Mouse (Mus musculus) hindbrain, embryonic 11.5 days (tissue): Measurements from ENCODE around the gene Dctn3. TPM values are rescaled to one million over a fixed set of nuclear protein-coding genes. Genes with fewer than 3 reads are reported as not detected.
A peak's percentile ranks its signal among the peaks of the same experiment; 100 is the strongest.

Source experiments
- ATAC-seq: fragments of 200-750 bp; cut with Nextera tagmentation; 2 replicates; pipeline ENCODE4 v1.8.0; 2017; ENCODE audit warnings: mild to moderate bottlenecking, moderate TSS enrichment, moderate library complexity; ENCODE audit not compliant: low FRiP score
- DNase-seq: peaks from one replicate; pipeline ENCODE4 v3.0.0-alpha.2; 2015; ENCODE audit warnings: low spot score
- H3K27ac ChIP-seq: fragments of 300-500 bp; sonication (generic); 2 replicates; pipeline ENCODE4 v1.5.1; 2014; ENCODE audit warnings: mild to moderate bottlenecking, low read depth, low read length
- H3K27me3 ChIP-seq: fragments of 300-500 bp; sonication (generic); 2 replicates; pipeline ENCODE4 v1.6.1; 2014; ENCODE audit warnings: mild to moderate bottlenecking, low read length, moderate library complexity, mixed read lengths; ENCODE audit not compliant: control insufficient read depth, insufficient read depth
- H3K36me3 ChIP-seq: fragments of 300-500 bp; sonication (generic); 2 replicates; pipeline ENCODE4 v1.6.1; 2014; ENCODE audit warnings: mild to moderate bottlenecking, low read length, moderate library complexity, mixed read lengths; ENCODE audit not compliant: control insufficient read depth, insufficient read depth
- H3K4me1 ChIP-seq: fragments of 300-500 bp; sonication (generic); replicated peaks from 2 replicates; pipeline ENCODE4 v1.6.1; 2014; ENCODE audit warnings: low read length, mixed read lengths; ENCODE audit not compliant: control insufficient read depth, insufficient read depth
- H3K4me2 ChIP-seq: fragments of 300-500 bp; sonication (generic); replicated peaks from 2 replicates; pipeline ENCODE4 v1.6.1; 2014; ENCODE audit warnings: mild to moderate bottlenecking, low read depth, low read length
- H3K4me3 ChIP-seq: fragments of 300-500 bp; sonication (generic); 2 replicates; pipeline ENCODE4 v1.5.1; 2014; ENCODE audit warnings: low read depth, low read length
- H3K9ac ChIP-seq: fragments of 300-500 bp; sonication (generic); 2 replicates; pipeline ENCODE4 v1.6.1; 2014; ENCODE audit warnings: low read depth, low read length
- H3K9me3 ChIP-seq: fragments of 300-500 bp; sonication (generic); 2 replicates; pipeline ENCODE4 v1.6.1; 2016; ENCODE audit warnings: low read length; ENCODE audit not compliant: control insufficient read depth
- WGBS: fragments of 180-500 bp; shearing (Covaris S2); extraction: QIAGEN DNeasy Blood & Tissue Kit; methylation state at CpG from one replicate; pipeline ENCODE4 v1.1.7; 2014; 5-methylcytosine and 5-hydroxymethylcytosine counted together
- polyA plus RNA-seq: library from polyadenylated mRNA; unstranded; fragments of >200 nt; fragmentation: Nextera tagmentation; extraction: Ambion mirVana; gene quantifications from 2 replicates; pipeline ENCODE4 v1.2.1, GENCODE M21; 2014

The Dctn3 gene
- polyA plus RNA-seq, 1 experiment from 2014 or later = 192 TPM

DNA sequence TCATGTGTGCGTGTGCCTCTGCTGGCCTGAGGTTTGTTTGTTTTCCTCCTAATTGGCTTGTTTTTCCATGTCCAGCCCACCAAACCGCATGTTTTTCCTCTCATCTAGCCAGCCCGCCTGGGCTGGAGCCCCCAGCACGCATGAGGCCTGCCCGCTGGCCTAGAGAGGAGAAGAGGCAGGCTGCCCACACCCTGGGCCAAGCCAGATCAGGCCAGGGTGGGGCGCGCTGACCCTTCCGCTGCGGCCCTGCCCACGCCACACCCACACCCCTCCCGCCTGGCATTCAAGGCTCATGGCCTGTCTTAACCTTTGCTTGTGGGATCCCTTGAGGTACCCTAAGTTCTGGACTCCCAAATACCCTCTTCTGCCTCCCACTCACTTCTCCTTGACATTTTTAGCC is 56.3 kb downstream of the Dctn3 start:
- WGBS = 73% methylated on average over 10 of the region's 11 CpGs

GRCm38 (mm10) chr4:41665009-41665675 is 57.8 kb downstream of the Dctn3 start:
- no peak overlapping the region for H3K4me2 ChIP-seq
- 0 out of 2 replicates have a peak, but pooled peaks cover under 1% of the 10 kb centered on the region for H3K36me3 ChIP-seq
- no peak for ATAC-seq
- 5% methylated on average over 5 of the region's 8 CpGs for WGBS
- peak overlapping the region; percentile 51; the same call in 1 of the 2 replicates for H3K27ac ChIP-seq
- H3K9me3 ChIP-seq = no peaks in the 10 kb centered on the region
- H3K27me3 ChIP-seq = no peaks in the 10 kb centered on the region
- H3K9ac ChIP-seq = peak overlapping the region; percentile 25; the same call in 1 of the 2 replicates
- H3K4me1 ChIP-seq = peaks cover 44% of the 10 kb centered on the region
- peak; percentile 50 for DNase-seq
- H3K4me3 ChIP-seq = no peak overlapping the region

More for the DNA sequence above, 56.3 kb downstream of the Dctn3 start:
- ATAC-seq (no peak), DNase-seq (no peak)
- Histone ChIP-seq H3K27me3 (no peaks in the 10 kb centered on the region), H3K4me2 (no peak overlapping the region), H3K4me3 (no peak overlapping the region), H3K9me3 (no peaks in the 10 kb centered on the region), H3K27ac (no peak overlapping the region), H3K4me1 (peaks cover 37% of the 10 kb centered on the region), H3K36me3 (peaks cover 4% of the 10 kb centered on the region; the same call in 1 of the 2 replicates), H3K9ac (no peak overlapping the region)

Other genes with a start within 250 kb of the Dctn3 start
- 8.3 and 10.9 TPM in 2 replicates for gene AI464131, start 220.1 kb downstream of the Dctn3 start, polyA plus RNA-seq
- 12.7 and 14.3 TPM in 2 replicates for gene 1110017D15Rik, start 205.8 kb downstream of the Dctn3 start, polyA plus RNA-seq
- gene Fam219a, start 153.6 kb downstream of the Dctn3 start, polyA plus RNA-seq = 11.8 and 17.6 TPM in 2 replicates
- gene Dnaic1, start 153.4 kb downstream of the Dctn3 start, polyA plus RNA-seq = 2.9 and 3.2 TPM in 2 replicates
- 42.4 and 42.7 TPM in 2 replicates for gene Enho, start 82.8 kb downstream of the Dctn3 start, polyA plus RNA-seq
- 27.8 and 29.5 TPM in 2 replicates for gene Cntfr, start 26.1 kb downstream of the Dctn3 start, polyA plus RNA-seq
- 83.7 TPM in 2 replicates for gene Il11ra1, start 23.2 kb downstream of the Dctn3 start, polyA plus RNA-seq
- gene Rpp25l, start 9.6 kb downstream of the Dctn3 start, polyA plus RNA-seq = 80.0 and 84.1 TPM in 2 replicates
- 0.68 and 0.93 TPM in 2 replicates for gene Arid3c, start 8.0 kb upstream of the Dctn3 start, polyA plus RNA-seq
- gene Galt, start 32.1 kb upstream of the Dctn3 start, polyA plus RNA-seq = 24.0 and 26.1 TPM in 2 replicates
- gene Sigmar1, start 33.0 kb upstream of the Dctn3 start, polyA plus RNA-seq = 71.5 and 71.9 TPM in 2 replicates
- 79.4 and 84.8 TPM in 2 replicates for gene Ccl27a, start 51.1 kb upstream of the Dctn3 start, polyA plus RNA-seq
- gene Gm21541, start 180.4 kb upstream of the Dctn3 start, polyA plus RNA-seq = not detected in 2 replicates
- gene Gm20878, start 218.4 kb upstream of the Dctn3 start, polyA plus RNA-seq = 1.7 and 2.1 TPM in 2 replicates
- 0.15 and 0.18 TPM in 2 replicates for gene Fam205a4, start 242.9 kb upstream of the Dctn3 start, polyA plus RNA-seq